Mouse (Mus musculus) CH12.LX (cell line): ENCODE data around the gene Cd151. TPM values are rescaled to one million over a fixed set of nuclear protein-coding genes. Genes with fewer than 3 reads are reported as not detected.

ENCODE experiments used
- DNase-seq: peaks from one replicate; pipeline ENCODE4 v3.0.0-alpha.2; 2013; ENCODE audit errors: extremely low read depth
- H3K27ac ChIP-seq: 2 replicates; pipeline ENCODE4 v1.5.1; 2012; ENCODE audit warnings: low read depth, mild to moderate bottlenecking, control low read depth, moderate library complexity; ENCODE audit not compliant: insufficient read depth
- H3K27me3 ChIP-seq: replicated peaks from 2 replicates; pipeline ENCODE3; 2012; ENCODE audit warnings: inconsistent platforms
- H3K36me3 ChIP-seq, 2 experiments: replicated peaks in 1 of 2; 2 replicates each; pipeline versions ENCODE3 to v1.6.1; 2012; ENCODE audit warnings: inconsistent platforms in 1 of 2, low read length in 1 of 2, mild to moderate bottlenecking in 1 of 2, mixed read lengths in 1 of 2, moderate library complexity in 1 of 2; ENCODE audit not compliant: control insufficient read depth in 1 of 2, insufficient read depth in 1 of 2
- H3K4me1 ChIP-seq, 2 experiments: 2 replicates each; pipeline ENCODE4 v1.6.1; 2012; ENCODE audit warnings: inconsistent platforms in 1 of 2, moderate library complexity in 1 of 2; ENCODE audit not compliant: insufficient read depth in 2 of 2, control insufficient read depth in 1 of 2
- H3K4me2 ChIP-seq: 2 replicates; pipeline ENCODE4 v1.6.1; 2012; ENCODE audit warnings: low read depth, mild to moderate bottlenecking, control low read depth; ENCODE audit not compliant: poor library complexity, insufficient read depth, severe bottlenecking
- H3K4me3 ChIP-seq, 3 experiments: fragments of 150-350 bp in 1 of 3; sonication (generic) in 1 of 3; replicated peaks in 1 of 3; 2 replicates each; pipeline versions ENCODE3 to v1.5.1; 2011 to 2012; ENCODE audit warnings: low read depth in 2 of 3, low read length in 2 of 3, mild to moderate bottlenecking in 2 of 3, moderate library complexity in 2 of 3, control low read depth in 1 of 3, improper control_type of control experiment in 1 of 3, inconsistent platforms in 1 of 3, mixed read lengths in 1 of 3; ENCODE audit not compliant: poor library complexity in 1 of 3
- H3K79me2 ChIP-seq: replicated peaks from 2 replicates; pipeline ENCODE4 v1.6.1; 2012; ENCODE audit warnings: mild to moderate bottlenecking, moderate library complexity; ENCODE audit not compliant: control insufficient read depth, poor library complexity, insufficient read depth, severe bottlenecking; ENCODE audit errors: extremely low read depth
- H3K9ac ChIP-seq: 2 replicates; pipeline ENCODE4 v1.6.1; 2012; ENCODE audit warnings: low read depth, mild to moderate bottlenecking, control low read depth, moderate library complexity; ENCODE audit not compliant: insufficient read depth
- H3K9me3 ChIP-seq: replicated peaks from 2 replicates; pipeline ENCODE3; 2012; ENCODE audit warnings: low read length, inconsistent platforms, mixed read lengths
- BHLHE40 ChIP-seq: IDR thresholded peaks from 2 replicates; pipeline ENCODE4 v1.6.1; 2011; ENCODE audit warnings: mild to moderate bottlenecking, low read depth, low read length, improper control_type of control experiment
- CHD1 ChIP-seq: IDR thresholded peaks from 2 replicates; pipeline ENCODE4 v1.6.1; 2012; ENCODE audit warnings: low read depth, low read length, improper control_type of control experiment, inconsistent platforms
- CHD2 ChIP-seq: IDR thresholded peaks from 2 replicates; pipeline ENCODE4 v1.6.1; 2011; ENCODE audit warnings: low read length, improper control_type of control experiment
- CTCF ChIP-seq, 2 experiments: IDR thresholded peaks in 1 of 2; conservative IDR thresholded peaks in 1 of 2; 2 replicates each; pipeline ENCODE4 v1.5.1; 2011 to 2012; ENCODE audit warnings: low read depth in 2 of 2, low read length in 2 of 2, improper control_type of control experiment in 1 of 2, inconsistent platforms in 1 of 2, mild to moderate bottlenecking in 1 of 2, moderate library complexity in 1 of 2
- ELF1 ChIP-seq: IDR thresholded peaks from 2 replicates; pipeline ENCODE4 v1.6.1; 2014; ENCODE audit warnings: low read depth, mild to moderate bottlenecking, inconsistent platforms, low read length, improper control_type of control experiment
- EP300 ChIP-seq: IDR thresholded peaks from 2 replicates; pipeline ENCODE4 v1.6.1; 2011; ENCODE audit warnings: low read length, improper control_type of control experiment
- ETS1 ChIP-seq: conservative IDR thresholded peaks from 2 replicates; pipeline ENCODE4 v1.6.1; 2012; ENCODE audit warnings: low read depth, mild to moderate bottlenecking, inconsistent platforms, low read length, improper control_type of control experiment, moderate library complexity
- GABPA ChIP-seq: IDR thresholded peaks from 2 replicates; pipeline ENCODE4 v1.6.1; 2012; ENCODE audit warnings: low read depth, low read length, improper control_type of control experiment, inconsistent platforms; ENCODE audit not compliant: insufficient replicate concordance
- HCFC1 ChIP-seq: IDR thresholded peaks from 2 replicates; pipeline ENCODE4 v1.6.1; 2012; ENCODE audit warnings: low read depth, mild to moderate bottlenecking, inconsistent platforms, low read length, improper control_type of control experiment
- JUN ChIP-seq: IDR thresholded peaks from 2 replicates; pipeline ENCODE4 v1.6.1; 2011; ENCODE audit warnings: low read depth, mild to moderate bottlenecking, low read length, improper control_type of control experiment, moderate library complexity; ENCODE audit not compliant: insufficient read depth
- JUND ChIP-seq: conservative IDR thresholded peaks from 2 replicates; pipeline ENCODE4 v1.6.1; 2011; ENCODE audit warnings: low read depth, low read length, improper control_type of control experiment
- KAT2A ChIP-seq: IDR thresholded peaks from 2 replicates; pipeline ENCODE4 v1.6.1; 2012; ENCODE audit warnings: low read length, improper control_type of control experiment, inconsistent platforms; ENCODE audit not compliant: insufficient replicate concordance
- MAZ ChIP-seq: IDR thresholded peaks from 2 replicates; pipeline ENCODE4 v1.6.1; 2012; ENCODE audit warnings: low read depth, mild to moderate bottlenecking, inconsistent platforms, low read length, improper control_type of control experiment, moderate library complexity
- MEF2A ChIP-seq: IDR thresholded peaks from 2 replicates; pipeline ENCODE4 v1.6.1; 2014; ENCODE audit warnings: low read depth, mild to moderate bottlenecking, inconsistent platforms, low read length, improper control_type of control experiment, borderline replicate concordance
- MXI1 ChIP-seq: IDR thresholded peaks from 2 replicates; pipeline ENCODE4 v1.6.1; 2011; ENCODE audit warnings: mild to moderate bottlenecking, low read depth, low read length, improper control_type of control experiment
- NELFE ChIP-seq: IDR thresholded peaks from 2 replicates; pipeline ENCODE4 v1.6.1; 2011; ENCODE audit warnings: low read depth, low read length, improper control_type of control experiment
- NRF1 ChIP-seq: IDR thresholded peaks from 2 replicates; pipeline ENCODE4 v1.6.1; 2014; ENCODE audit warnings: low read depth, mild to moderate bottlenecking, inconsistent platforms, low read length, improper control_type of control experiment, moderate library complexity
- POLR2A ChIP-seq: IDR thresholded peaks from 2 replicates; pipeline ENCODE4 v1.6.1; 2011; ENCODE audit warnings: low read depth, mild to moderate bottlenecking, improper control_type of control experiment, low read length
- POLR2AphosphoS2 ChIP-seq: IDR thresholded peaks from 2 replicates; pipeline ENCODE4 v1.6.1; 2011; ENCODE audit warnings: low read depth, low read length, improper control_type of control experiment
- RAD21 ChIP-seq: IDR thresholded peaks from 2 replicates; pipeline ENCODE4 v1.6.1; 2011; ENCODE audit warnings: low read depth, mild to moderate bottlenecking, low read length, improper control_type of control experiment, moderate library complexity
- RCOR1 ChIP-seq: conservative IDR thresholded peaks from 2 replicates; pipeline ENCODE4 v1.6.1; 2012; ENCODE audit warnings: low read depth, mild to moderate bottlenecking, inconsistent platforms, low read length, improper control_type of control experiment
- SIN3A ChIP-seq: IDR thresholded peaks from 2 replicates; pipeline ENCODE4 v1.6.1; 2012; ENCODE audit warnings: low read length, improper control_type of control experiment, inconsistent platforms
- TBP ChIP-seq: conservative IDR thresholded peaks from 2 replicates; pipeline ENCODE4 v1.6.1; 2011; ENCODE audit warnings: low read depth, low read length, improper control_type of control experiment
- TCF12 ChIP-seq: IDR thresholded peaks from 2 replicates; pipeline ENCODE4 v1.6.1; 2014; ENCODE audit warnings: low read depth, mild to moderate bottlenecking, inconsistent platforms, low read length, improper control_type of control experiment
- UBTF ChIP-seq: IDR thresholded peaks from 2 replicates; pipeline ENCODE4 v1.6.1; 2012; ENCODE audit warnings: low read depth, mild to moderate bottlenecking, inconsistent platforms, low read length, improper control_type of control experiment, moderate library complexity
- USF1 ChIP-seq: IDR thresholded peaks from 2 replicates; pipeline ENCODE4 v1.6.1; 2014; ENCODE audit warnings: low read depth, mild to moderate bottlenecking, inconsistent platforms, low read length, improper control_type of control experiment
- USF2 ChIP-seq: conservative IDR thresholded peaks from 2 replicates; pipeline ENCODE4 v1.6.1; 2011; ENCODE audit warnings: low read depth, low read length, improper control_type of control experiment
- ZKSCAN1 ChIP-seq: IDR thresholded peaks from 2 replicates; pipeline ENCODE4 v1.6.1; 2012; ENCODE audit warnings: low read depth, inconsistent platforms, low read length, improper control_type of control experiment, borderline replicate concordance
- ZMIZ1 ChIP-seq: IDR thresholded peaks from 2 replicates; pipeline ENCODE4 v1.6.1; 2012; ENCODE audit warnings: low read depth, mild to moderate bottlenecking, inconsistent platforms, low read length, improper control_type of control experiment
- dilution Hi-C: fragments of 300-500 bp; cut with MboI; formaldehyde crosslinking; loops from 2 replicates; pipeline ENCODE4 v1.14.3; 2020; ENCODE audit warnings: low sequenced_read_pairs; ENCODE audit not compliant: extremely low pct_unique_long_range_greater_than_20kb, extremely low pct_ligation_motif_present
- in situ Hi-C: fragments of 300-500 bp; cut with MboI; formaldehyde crosslinking; loops from 3 replicates; pipeline ENCODE4 v1.14.3; 2019; ENCODE audit warnings: low sequenced_read_pairs, low pct_ligation_motif_present, low pct_unique_long_range_greater_than_20kb, mixed read lengths
- polyA plus RNA-seq: library from polyadenylated mRNA; unstranded; fragments of >175 nt; gene quantifications from 2 replicates; pipeline ENCODE4 v1.2.1, GENCODE M21; 2012; ENCODE audit warnings: low read depth; ENCODE audit not compliant: insufficient read length
- total RNA-seq, 2 experiments: library from RNA; depleted of rRNA; stranded (reverse); fragments of 300-350 nt in 1 of 2; fragments of >200 nt in 1 of 2; gene quantifications; 2 replicates each; pipeline ENCODE4 v1.2.3; 2012 to 2014

Cd151 gene
- total and polyA plus RNA-seq, 3 experiments: 10.6 to 21.1 (median 14.9) TPM

DNA sequence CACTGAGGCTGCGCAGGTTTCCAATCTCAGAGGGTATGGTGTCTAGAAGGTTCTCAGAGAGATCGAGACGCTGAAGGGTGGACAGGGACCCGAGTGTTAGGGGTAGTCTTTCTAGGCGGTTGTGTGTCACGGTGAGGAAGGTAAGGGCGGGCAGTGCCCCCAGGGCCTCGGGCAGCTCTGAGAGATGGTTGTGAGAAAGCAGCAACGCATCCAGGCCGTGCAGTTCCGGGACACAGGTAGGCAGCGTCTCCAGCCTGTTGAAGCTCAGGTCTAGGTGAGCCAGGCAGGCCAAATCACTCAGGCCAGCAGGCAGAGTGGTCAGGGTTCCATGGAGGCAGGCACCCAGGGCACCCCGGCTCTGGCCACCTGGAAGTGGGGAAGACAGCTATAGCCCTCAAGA is 25.0 kb upstream of the Cd151 start:
- peak overlapping the region; percentile 97 for H3K4me2 ChIP-seq
- H3K27ac ChIP-seq: no peak overlapping the region
- peak overlapping the region; percentile 62; the same call in 1 of the 2 replicates for H3K9ac ChIP-seq
- H3K4me3 ChIP-seq: peak overlapping the region; percentile 64 to 91 (median 67)
- no peak for TF ChIP-seq RAD21
- no peak for TF ChIP-seq RCOR1
- no peak for TF ChIP-seq UBTF
- no peak for TF ChIP-seq TCF12
- no peak for TF ChIP-seq NELFE
- TF ChIP-seq HCFC1: no peak
- TF ChIP-seq NRF1: no peak
- TF ChIP-seq MXI1: no peak
- TF ChIP-seq ZKSCAN1: no peak
- TF ChIP-seq CTCF (conservative IDR thresholded peaks at IDR 0.05 in 1 of 2, IDR thresholded peaks at IDR 0.05 in 1 of 2; ENCODE audit: low read depth in 2 of 2, low read length in 2 of 2): no peak
- TF ChIP-seq, all 38 proteins: peak for 0
- Histone ChIP-seq H3K27me3 (no peaks in the 10 kb centered on the region), H3K9me3 (no peaks in the 10 kb centered on the region), H3K79me2 (peaks cover 10% of the 10 kb centered on the region; the same call in 1 of the 2 replicates), H3K4me1 (peaks cover 15 to 50% of the 10 kb centered on the region in 2 experiments), H3K36me3 (peaks cover 43 to 53% of the 10 kb centered on the region in 2 experiments)
- in situ Hi-C loops (no loop called here), dilution Hi-C loops (no loop called here)
- DNase-seq: no peak

DNA sequence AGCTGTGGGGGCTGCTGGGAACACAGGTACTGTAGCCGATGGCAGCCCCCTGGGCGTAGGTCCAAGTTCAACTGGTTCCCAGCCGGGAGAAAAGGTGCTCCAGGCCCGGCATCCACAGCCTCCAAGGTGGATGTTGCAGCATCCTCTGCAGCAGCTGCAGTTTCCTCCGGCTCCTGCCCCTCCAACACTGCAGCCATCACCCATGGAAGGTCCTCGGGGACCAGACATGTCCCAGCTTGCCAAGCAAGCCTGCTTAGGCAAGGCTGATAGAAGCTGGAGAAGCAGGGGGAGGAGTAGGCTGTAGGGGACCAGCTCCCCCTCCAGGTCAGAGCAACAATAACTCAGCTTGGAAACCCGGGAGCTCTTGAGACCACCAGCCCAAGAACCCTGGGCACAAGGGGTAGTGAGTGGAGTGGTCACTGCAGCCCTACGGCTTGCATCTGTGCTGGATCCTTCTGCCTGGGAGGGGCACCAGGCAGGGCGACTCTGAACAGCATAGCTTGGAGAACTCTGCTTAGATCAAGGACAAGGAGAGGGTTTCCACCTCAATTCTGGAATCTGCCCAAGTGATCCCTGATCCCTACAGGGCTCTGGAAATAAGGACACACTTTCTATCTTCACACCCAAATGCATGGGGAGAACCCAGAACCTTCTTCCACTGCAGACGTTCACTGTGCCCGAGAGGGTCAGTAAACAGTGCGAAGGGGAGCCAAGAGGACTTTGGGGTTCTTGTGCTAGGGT is 23.9 kb upstream of the Cd151 start:
- DNase-seq: peak; percentile 86
- in situ Hi-C loops: no loop called here
- H3K27ac ChIP-seq: peak overlapping the region; percentile 36
- no peak for TF ChIP-seq JUN
- TF ChIP-seq ETS1: peak; percentile 31; the same call in 1 of the 2 replicates
- no peak for TF ChIP-seq ZKSCAN1
- peak; percentile 65; the same call in 1 of the 2 replicates for TF ChIP-seq EP300
- no peak for TF ChIP-seq ELF1
- no peak for TF ChIP-seq CHD2
- TF ChIP-seq POLR2A: peak; percentile 48; the same call in 1 of the 2 replicates
- TF ChIP-seq ZMIZ1: no peak
- TF ChIP-seq NRF1: no peak
- 0 out of 2 replicates have a peak, but pooled peaks have one; percentile 43 for TF ChIP-seq TBP
- TF ChIP-seq KAT2A: no peak
- TF ChIP-seq USF1: no peak
- TF ChIP-seq JUND: no peak
- TF ChIP-seq GABPA: no peak
- TF ChIP-seq HCFC1: peak; percentile 37
- peak; percentile 53; the same call in 1 of the 2 replicates for TF ChIP-seq MEF2A
- peak; percentile 99 for TF ChIP-seq CHD1
- TF ChIP-seq POLR2AphosphoS2: no peak
- TF ChIP-seq USF2: no peak
- no peak for TF ChIP-seq MAZ
- TF ChIP-seq SIN3A: peak; percentile 56; the same call in 1 of the 2 replicates
- peak; percentile 10 to 74; a peak in 2 of 4 replicates for TF ChIP-seq CTCF (conservative IDR thresholded peaks at IDR 0.05 in 1 of 2, IDR thresholded peaks at IDR 0.05 in 1 of 2; ENCODE audit: low read depth in 2 of 2, low read length in 2 of 2)
- TF ChIP-seq RCOR1: no peak
- TF ChIP-seq BHLHE40: peak; percentile 43; the same call in 1 of the 2 replicates
- TF ChIP-seq MXI1: no peak

More for the DNA sequence above, 23.9 kb upstream of the Cd151 start:
- H3K4me2 ChIP-seq: peak overlapping the region; percentile 97
- H3K9me3 ChIP-seq: no peaks in the 10 kb centered on the region
- peaks cover 15 to 43% of the 10 kb centered on the region in 2 experiments for H3K4me1 ChIP-seq
- peak overlapping the region; percentile 64 to 91 (median 67) for H3K4me3 ChIP-seq
- H3K27me3 ChIP-seq: no peaks in the 10 kb centered on the region
- peak overlapping the region; percentile 93 for H3K9ac ChIP-seq
- peaks cover 17% of the 10 kb centered on the region for H3K79me2 ChIP-seq
- H3K36me3 ChIP-seq: peaks cover 38 to 47% of the 10 kb centered on the region in 2 experiments
- dilution Hi-C loops: no loop called here
